Mouse (Mus musculus): ENCODE data around the gene Pold3. TPM values are rescaled to one million over a fixed set of nuclear protein-coding genes. Genes with fewer than 3 reads are reported as not detected.
A peak's percentile ranks its signal among the peaks of the same experiment; 100 is the strongest.

Gene Pold3
- polyA plus RNA-seq (2012; ENCODE audit: insufficient read depth, insufficient read length, low replicate concordance, missing spikeins): not detected in 2 replicates

DNA sequence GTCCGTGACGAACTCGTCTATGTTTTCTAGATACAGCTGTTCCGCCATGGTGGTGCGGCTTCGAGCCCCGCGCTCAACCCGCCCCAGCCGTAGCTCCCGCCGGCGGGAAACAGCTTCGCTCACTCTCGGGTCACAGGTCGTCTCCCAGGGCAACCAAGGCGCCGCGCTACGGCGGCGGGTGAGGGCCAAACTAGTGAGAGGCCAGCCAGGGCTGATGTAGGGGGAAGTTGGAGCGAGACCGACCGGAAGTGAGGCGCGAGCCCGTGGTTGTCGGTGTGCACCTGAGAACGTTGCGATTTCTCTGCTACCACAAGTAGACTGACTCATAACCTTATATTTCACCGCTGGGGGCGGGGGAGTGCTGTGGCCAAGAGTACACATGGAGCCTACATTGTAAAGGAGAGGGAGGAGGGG is at the start of gene Pold3:
Gene Pold3 (minus strand): TSS at position 190 of the 414 bp plus-strand sequence.
- TF ChIP-seq POLR2A (IDR thresholded peaks at IDR 0.05; ENCODE audit: insufficient read depth, low read depth, low read length): no peak; the same call in none of the 2 replicates
- TF ChIP-seq CTCF (IDR thresholded peaks at IDR 0.05; ENCODE audit: insufficient read depth, low read depth, low read length): no peak
- WGBS: under 1% methylated on average over 33 of the region's 33 CpGs
- Histone ChIP-seq H3K4me1 (ENCODE audit: control insufficient read depth, insufficient read depth, low read length) (0 out of 2 replicates have a peak, but pooled peaks cover 3% of the 10 kb centered on the region), H3K4me3 (ENCODE audit: insufficient read depth, low read depth, low read length) (peak within 1 kb of the TSS; percentile 66), H3K27ac (ENCODE audit: insufficient read depth, low read depth, low read length) (no peak within 1 kb of the TSS)

DNA sequence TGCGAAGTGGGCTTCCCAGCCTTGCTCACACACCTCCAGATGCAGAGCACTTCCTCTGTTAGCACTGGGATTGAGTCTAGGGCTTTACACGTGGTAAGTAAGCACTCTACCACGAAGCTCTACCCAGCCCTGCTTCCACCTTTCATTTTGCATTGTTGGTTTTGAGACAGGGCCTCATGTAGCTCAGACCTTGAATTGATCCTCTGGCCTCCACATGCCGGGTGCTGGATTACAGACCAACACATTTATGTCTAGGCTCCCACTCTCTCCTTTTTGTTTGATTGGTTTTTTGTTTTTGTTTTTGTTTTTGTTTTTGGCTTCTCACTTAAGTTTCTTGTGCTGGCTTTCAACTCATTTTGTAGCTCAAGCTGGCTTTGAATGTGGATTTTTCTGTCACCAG is 49.4 kb upstream of the Pold3 start:
- H3K27ac ChIP-seq (ENCODE audit: insufficient read depth, low read depth, low read length): no peak overlapping the region
- no peaks in the 10 kb centered on the region for H3K4me1 ChIP-seq (ENCODE audit: control insufficient read depth, insufficient read depth, low read length)
- WGBS: 64% methylated on average over 4 of the region's 4 CpGs
- no peak for TF ChIP-seq POLR2A (IDR thresholded peaks at IDR 0.05; ENCODE audit: insufficient read depth, low read depth, low read length)
- TF ChIP-seq CTCF (IDR thresholded peaks at IDR 0.05; ENCODE audit: insufficient read depth, low read depth, low read length): no peak
- no peak overlapping the region for H3K4me3 ChIP-seq (ENCODE audit: insufficient read depth, low read depth, low read length)

- H3K4me3 ChIP-seq (ENCODE audit: insufficient read depth, low read depth, low read length): no peak overlapping the region
- TF ChIP-seq POLR2A (IDR thresholded peaks at IDR 0.05; ENCODE audit: insufficient read depth, low read depth, low read length) (no peak), CTCF (IDR thresholded peaks at IDR 0.05; ENCODE audit: insufficient read depth, low read depth, low read length) (no peak)
- 79% methylated on average over 11 of the region's 11 CpGs for WGBS
- H3K27ac ChIP-seq (ENCODE audit: insufficient read depth, low read depth, low read length): no peak overlapping the region
- no peaks in the 10 kb centered on the region for H3K4me1 ChIP-seq (ENCODE audit: control insufficient read depth, insufficient read depth, low read length)
Observed at GRCm38 (mm10) chr7:100168654-100169053, 47.3 kb upstream of the Pold3 start.

DNA sequence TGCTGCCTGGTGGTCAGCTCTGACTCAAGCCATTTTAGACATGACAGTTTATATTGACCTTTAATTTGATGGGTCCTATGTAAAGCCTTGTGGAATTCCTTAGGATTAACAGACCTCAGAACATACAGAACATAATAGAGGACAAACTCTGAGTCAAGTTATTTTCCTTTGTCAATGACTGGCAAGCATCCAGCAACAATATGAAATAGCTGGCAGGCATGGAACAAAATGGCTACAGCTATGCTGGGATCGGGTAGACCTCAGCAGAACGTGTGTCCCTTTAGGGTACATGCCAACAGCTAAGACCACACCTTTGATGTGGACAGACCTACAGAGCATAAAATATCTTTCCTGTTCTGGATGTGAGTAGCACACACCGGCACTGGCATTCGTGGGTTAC is 42.1 kb upstream of the Pold3 start:
- no peak overlapping the region for H3K27ac ChIP-seq (ENCODE audit: insufficient read depth, low read depth, low read length)
- TF ChIP-seq CTCF (IDR thresholded peaks at IDR 0.05; ENCODE audit: insufficient read depth, low read depth, low read length): no peak
- TF ChIP-seq POLR2A (IDR thresholded peaks at IDR 0.05; ENCODE audit: insufficient read depth, low read depth, low read length): no peak
- H3K4me3 ChIP-seq (ENCODE audit: insufficient read depth, low read depth, low read length): no peak overlapping the region
- peaks cover 4% of the 10 kb centered on the region for H3K4me1 ChIP-seq (ENCODE audit: control insufficient read depth, insufficient read depth, low read length)
- 80% methylated on average over 4 of the region's 4 CpGs for WGBS

DNA sequence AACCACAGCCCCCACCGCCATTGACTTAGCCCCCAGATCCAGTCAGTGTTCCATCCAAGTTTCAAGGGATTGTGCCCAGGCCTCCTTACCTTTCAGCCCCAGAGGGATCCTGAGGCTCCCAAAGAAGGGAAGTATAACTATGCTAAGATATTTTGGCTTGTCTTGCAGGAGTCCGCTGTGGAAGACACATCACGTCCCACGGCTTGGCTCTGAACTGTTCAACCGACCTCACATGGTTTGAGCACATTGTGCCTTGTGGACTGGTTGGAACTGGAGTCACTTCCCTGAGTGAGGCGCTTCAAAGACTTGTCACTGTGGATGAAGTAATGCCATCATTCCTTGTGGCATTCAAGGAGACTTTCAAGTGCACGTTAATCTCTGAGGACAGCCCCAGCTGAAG is 38.6 kb upstream of the Pold3 start:
- Histone ChIP-seq H3K27ac (ENCODE audit: insufficient read depth, low read depth, low read length) (peak overlapping the region; percentile 5; the same call in 1 of the 2 replicates), H3K4me3 (ENCODE audit: insufficient read depth, low read depth, low read length) (peak overlapping the region; percentile 64), H3K4me1 (ENCODE audit: control insufficient read depth, insufficient read depth, low read length) (peaks cover 4% of the 10 kb centered on the region)
- 51% methylated on average over 7 of the region's 7 CpGs for WGBS
- TF ChIP-seq CTCF (IDR thresholded peaks at IDR 0.05; ENCODE audit: insufficient read depth, low read depth, low read length) (no peak), POLR2A (IDR thresholded peaks at IDR 0.05; ENCODE audit: insufficient read depth, low read depth, low read length) (no peak)

DNA sequence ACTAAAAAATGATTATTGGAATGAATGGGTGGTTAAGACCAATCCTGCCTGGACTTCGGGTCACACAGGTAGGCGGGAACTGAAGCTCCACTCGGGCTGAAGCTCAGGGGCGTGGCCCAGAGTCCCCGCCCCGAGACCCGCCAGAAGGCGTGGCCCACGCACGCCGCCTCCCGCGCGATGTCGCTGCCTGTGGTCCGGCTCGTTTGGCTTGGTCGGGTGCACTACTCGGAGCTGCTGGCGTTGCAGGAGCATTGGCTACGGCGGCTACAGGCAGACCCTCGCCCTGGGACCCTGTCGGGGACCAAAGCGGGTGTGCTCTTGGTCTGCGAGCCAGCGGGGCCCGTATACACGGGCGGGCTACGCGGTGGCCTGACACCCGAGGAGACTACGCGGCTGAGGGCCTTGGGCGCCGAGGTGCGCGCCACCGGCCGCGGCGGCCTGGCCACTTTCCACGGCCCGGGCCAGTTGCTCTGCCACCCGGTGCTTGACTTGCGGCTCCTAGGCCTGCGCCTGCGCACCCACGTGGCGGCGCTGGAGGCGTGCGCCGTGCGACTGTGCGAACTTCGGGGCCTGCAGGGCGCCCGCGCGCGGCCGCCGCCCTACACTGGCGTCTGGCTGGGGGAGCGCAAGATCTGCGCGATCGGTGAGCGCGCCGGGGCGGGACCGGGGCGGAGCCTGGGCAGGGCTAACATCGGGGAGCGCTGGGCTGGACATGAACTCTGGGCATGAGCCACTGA is 37.9 kb upstream of the Pold3 start, which contains the start of gene Lipt2:
Gene Lipt2 (plus strand): TSS at position 173 of the 737 bp plus-strand sequence.
- under 1% methylated on average over 78 of the region's 78 CpGs for WGBS
- TF ChIP-seq POLR2A (IDR thresholded peaks at IDR 0.05; ENCODE audit: insufficient read depth, low read depth, low read length) (peak; percentile 60), CTCF (IDR thresholded peaks at IDR 0.05; ENCODE audit: insufficient read depth, low read depth, low read length) (no peak)

DNA sequence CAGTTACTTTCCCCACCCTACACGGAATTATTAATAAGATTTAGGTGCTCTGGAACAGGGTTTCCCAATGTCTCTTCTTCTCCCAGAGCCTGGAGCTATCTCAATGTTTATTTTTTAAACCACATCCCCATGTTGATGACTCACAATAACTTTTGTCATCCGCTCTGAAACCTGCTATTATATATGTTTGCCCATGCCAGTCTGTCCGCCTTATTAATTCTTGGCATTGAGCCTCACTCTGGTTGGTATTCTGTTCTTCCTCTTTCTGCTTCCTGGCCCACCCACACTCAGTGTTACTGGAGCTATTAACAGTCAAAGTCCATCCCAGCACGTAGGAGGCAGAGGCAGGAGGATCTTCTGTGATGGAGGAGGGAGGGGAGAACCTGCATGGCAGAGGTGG is 36.3 kb upstream of the Pold3 start:
- no peak for TF ChIP-seq POLR2A (IDR thresholded peaks at IDR 0.05; ENCODE audit: insufficient read depth, low read depth, low read length)
- no peak for TF ChIP-seq CTCF (IDR thresholded peaks at IDR 0.05; ENCODE audit: insufficient read depth, low read depth, low read length)
- WGBS: 44% methylated on average over 4 of the region's 4 CpGs
- Histone ChIP-seq H3K4me3 (ENCODE audit: insufficient read depth, low read depth, low read length) (no peak overlapping the region), H3K4me1 (ENCODE audit: control insufficient read depth, insufficient read depth, low read length) (peaks cover 4% of the 10 kb centered on the region), H3K27ac (ENCODE audit: insufficient read depth, low read depth, low read length) (no peak overlapping the region)

More for the DNA sequence above, 37.9 kb upstream of the Pold3 start, which contains the start of gene Lipt2:
- peak within 1 kb of the TSS; percentile 12; the same call in 1 of the 2 replicates for H3K27ac ChIP-seq (ENCODE audit: insufficient read depth, low read depth, low read length)
- H3K4me1 ChIP-seq (ENCODE audit: control insufficient read depth, insufficient read depth, low read length): peaks cover 4% of the 10 kb centered on the region
- H3K4me3 ChIP-seq (ENCODE audit: insufficient read depth, low read depth, low read length): peak within 1 kb of the TSS; percentile 64

GRCm38 (mm10) chr7:100150626-100151025 is 29.3 kb upstream of the Pold3 start:
- 86% methylated on average over 11 of the region's 11 CpGs for WGBS

DNA sequence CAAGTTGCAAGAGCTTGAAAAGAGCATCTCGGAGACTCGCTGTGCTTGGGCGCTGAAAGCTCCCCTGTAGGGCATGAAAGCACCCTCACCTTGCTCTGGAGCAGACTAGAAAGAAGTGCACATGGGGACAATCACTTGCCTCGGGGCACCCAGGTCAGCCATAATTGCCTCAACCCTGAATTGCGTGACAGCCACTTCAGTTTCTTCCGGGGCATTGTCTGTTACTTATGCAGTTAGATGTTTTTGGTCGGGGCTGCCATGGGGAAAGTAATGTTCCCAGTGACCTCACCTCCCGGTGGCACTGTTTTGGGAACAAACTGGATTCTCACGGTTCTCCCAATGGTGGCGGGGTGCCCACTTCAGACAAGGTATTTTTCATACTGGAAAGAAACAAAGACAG is 28.7 kb upstream of the Pold3 start:
- Histone ChIP-seq H3K4me3 (ENCODE audit: insufficient read depth, low read depth, low read length) (no peak overlapping the region), H3K27ac (ENCODE audit: insufficient read depth, low read depth, low read length) (no peak overlapping the region), H3K4me1 (ENCODE audit: control insufficient read depth, insufficient read depth, low read length) (no peaks in the 10 kb centered on the region)
- 36% methylated on average over 10 of the region's 10 CpGs for WGBS
- no peak for TF ChIP-seq CTCF (IDR thresholded peaks at IDR 0.05; ENCODE audit: insufficient read depth, low read depth, low read length)
- TF ChIP-seq POLR2A (IDR thresholded peaks at IDR 0.05; ENCODE audit: insufficient read depth, low read depth, low read length): no peak

More at GRCm38 (mm10) chr7:100150626-100151025, 29.3 kb upstream of the Pold3 start:
- no peaks in the 10 kb centered on the region for H3K4me1 ChIP-seq (ENCODE audit: control insufficient read depth, insufficient read depth, low read length)
- H3K4me3 ChIP-seq (ENCODE audit: insufficient read depth, low read depth, low read length): no peak overlapping the region
- TF ChIP-seq CTCF (IDR thresholded peaks at IDR 0.05; ENCODE audit: insufficient read depth, low read depth, low read length) (no peak), POLR2A (IDR thresholded peaks at IDR 0.05; ENCODE audit: insufficient read depth, low read depth, low read length) (no peak)
- H3K27ac ChIP-seq (ENCODE audit: insufficient read depth, low read depth, low read length): no peak overlapping the region

Data from olfactory bulb, adult 2 months (tissue).